Mouse (Mus musculus) induced T-regulatory cell, adult 2 months (primary cell): Measurements from ENCODE around the gene Camkv.

Experiments used
- DNase-seq: peaks from one replicate; pipeline ENCODE4 v3.0.0-alpha.2; 2012; ENCODE audit warnings: low read depth

Camkv gene

GRCm38 (mm10) chr9:107935374-107935773, at the start of gene Camkv:
TSS of gene Camkv (plus strand) at chr9:107935674.
- no peak for DNase-seq

GRCm38 (mm10) chr9:107887804-107888266, 47.6 kb upstream of the Camkv start, which contains the start of gene Mon1a:
TSS of gene Mon1a (plus strand) at chr9:107888151.
- DNase-seq, result peak; percentile 94

- peak; percentile 77 for DNase-seq
Observed at GRCm38 (mm10) chr9:107888267-107888850, 47.1 kb upstream of the Camkv start.

GRCm38 (mm10) chr9:107890260-107890659, 45.2 kb upstream of the Camkv start:
- DNase-seq, result no peak

GRCm38 (mm10) chr9:107891023-107891422, 44.5 kb upstream of the Camkv start:
- peak; percentile 61 for DNase-seq

GRCm38 (mm10) chr9:107898563-107898962, 36.9 kb upstream of the Camkv start:
- no peak for DNase-seq

- DNase-seq, result no peak
Observed at GRCm38 (mm10) chr9:107899855-107900254, 35.6 kb upstream of the Camkv start.

- no peak for DNase-seq
Observed at GRCm38 (mm10) chr9:107900840-107901626, 34.4 kb upstream of the Camkv start.

- no peak for DNase-seq
Observed at GRCm38 (mm10) chr9:107901627-107901914, 33.9 kb upstream of the Camkv start.

GRCm38 (mm10) chr9:107904726-107905125, 30.7 kb upstream of the Camkv start:
- peak; percentile 91 for DNase-seq

GRCm38 (mm10) chr9:107906252-107906966, 29.1 kb upstream of the Camkv start, which contains the start of gene Mst1r:
TSS of gene Mst1r (plus strand) at chr9:107906873.
- peak; percentile 43 for DNase-seq

GRCm38 (mm10) chr9:107906967-107907800, 28.3 kb upstream of the Camkv start:
- no peak for DNase-seq

- no peak for DNase-seq
Observed at GRCm38 (mm10) chr9:107907801-107908120, 27.7 kb upstream of the Camkv start.

- no peak for DNase-seq
Observed at GRCm38 (mm10) chr9:107908410-107909158, 26.9 kb upstream of the Camkv start.

GRCm38 (mm10) chr9:107910025-107910769, 25.3 kb upstream of the Camkv start:
- DNase-seq, result no peak

GRCm38 (mm10) chr9:107914764-107915420, 20.6 kb upstream of the Camkv start:
- no peak for DNase-seq

GRCm38 (mm10) chr9:107917895-107918608, 17.4 kb upstream of the Camkv start:
- no peak for DNase-seq

- DNase-seq, result no peak
Observed at GRCm38 (mm10) chr9:107918884-107919283, 16.6 kb upstream of the Camkv start.

- DNase-seq, result no peak
Observed at GRCm38 (mm10) chr9:107919441-107919840, 16.0 kb upstream of the Camkv start.
